Mouse (Mus musculus) spleen, adult 18-20 months (tissue): ENCODE results near the gene Adam19.

Experiments
- DNase-seq, 2 experiments: peaks; one replicate each; pipeline ENCODE4 v3.0.0; 2022; ENCODE audit warnings: mixed read lengths in 2 of 2

Adam19 gene

GRCm38 (mm10) chr11:46054911-46055895, 589 bp upstream of the Adam19 start:
- DNase-seq: no peak

- peak in 1 of 2 experiments; percentile 15 for DNase-seq
Measured at GRCm38 (mm10) chr11:46056770-46057411, 1.1 kb downstream of the Adam19 start.

- DNase-seq: no peak
Measured at GRCm38 (mm10) chr11:46058011-46058410, 2.2 kb downstream of the Adam19 start.

GRCm38 (mm10) chr11:46058916-46059315, 3.1 kb downstream of the Adam19 start:
- no peak for DNase-seq

- peak in 1 of 2 experiments; percentile 65 for DNase-seq
Measured at GRCm38 (mm10) chr11:46059887-46060650, 4.3 kb downstream of the Adam19 start.

- no peak for DNase-seq
Measured at GRCm38 (mm10) chr11:46060651-46061020, 4.8 kb downstream of the Adam19 start.

DNA sequence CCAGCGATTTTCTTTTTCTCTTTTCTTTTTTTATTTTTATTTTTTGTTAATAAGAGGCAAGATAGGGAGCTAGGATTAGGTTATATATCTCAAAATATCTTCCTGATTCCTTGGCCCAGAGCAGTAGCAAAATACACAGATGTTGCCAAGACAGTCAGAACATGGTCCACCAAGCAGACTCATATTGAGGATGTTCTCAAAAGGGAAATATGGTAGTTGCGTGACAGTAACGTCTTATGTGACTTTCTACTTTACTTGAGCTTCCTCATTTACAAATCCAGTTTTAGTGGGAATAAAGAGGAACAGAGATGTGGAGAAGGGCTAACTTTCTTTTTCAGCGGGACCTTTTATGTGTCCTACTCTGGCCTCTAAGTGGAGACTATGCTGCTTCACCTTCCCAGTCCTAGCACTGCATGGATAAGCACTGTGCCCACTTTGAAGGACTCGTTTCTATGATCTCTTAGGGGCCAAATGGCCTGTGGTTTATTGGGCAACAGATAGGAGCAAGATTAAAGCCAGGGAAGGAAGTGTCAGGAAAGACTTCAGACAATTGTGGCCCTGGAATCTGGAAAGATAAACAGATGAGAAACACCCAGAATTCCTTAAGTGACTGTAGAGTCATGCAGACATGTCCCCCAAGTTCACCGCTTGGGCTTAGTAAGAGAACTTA, 6.1 kb downstream of the Adam19 start:
- DNase-seq: no peak

DNA sequence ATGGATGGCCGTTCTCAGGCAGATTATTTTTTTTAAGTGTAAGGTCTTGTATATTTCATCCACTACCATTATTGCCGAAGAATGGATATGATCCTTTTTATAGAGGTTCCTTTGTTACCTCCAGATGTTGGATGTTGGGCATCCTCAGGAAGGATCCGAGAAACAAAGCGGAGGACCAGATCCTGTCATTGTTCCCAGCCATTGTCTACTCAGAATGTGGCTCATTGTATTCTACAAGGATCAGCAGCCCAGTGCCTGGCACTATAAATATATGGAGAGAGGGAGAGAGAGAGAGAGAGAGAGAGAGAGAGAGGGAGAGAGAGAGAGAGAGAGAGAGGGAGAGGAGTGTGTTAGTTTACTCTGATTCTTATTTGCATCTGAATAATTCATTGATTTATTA, 6.8 kb downstream of the Adam19 start:
- no peak for DNase-seq

- peak in 1 of 2 experiments; percentile 16 for DNase-seq
Measured at GRCm38 (mm10) chr11:46062993-46063731, 7.4 kb downstream of the Adam19 start.

GRCm38 (mm10) chr11:46064767-46065166, 9.0 kb downstream of the Adam19 start:
- DNase-seq: no peak

- no peak for DNase-seq
Measured at GRCm38 (mm10) chr11:46065201-46066011, 9.6 kb downstream of the Adam19 start.

DNA sequence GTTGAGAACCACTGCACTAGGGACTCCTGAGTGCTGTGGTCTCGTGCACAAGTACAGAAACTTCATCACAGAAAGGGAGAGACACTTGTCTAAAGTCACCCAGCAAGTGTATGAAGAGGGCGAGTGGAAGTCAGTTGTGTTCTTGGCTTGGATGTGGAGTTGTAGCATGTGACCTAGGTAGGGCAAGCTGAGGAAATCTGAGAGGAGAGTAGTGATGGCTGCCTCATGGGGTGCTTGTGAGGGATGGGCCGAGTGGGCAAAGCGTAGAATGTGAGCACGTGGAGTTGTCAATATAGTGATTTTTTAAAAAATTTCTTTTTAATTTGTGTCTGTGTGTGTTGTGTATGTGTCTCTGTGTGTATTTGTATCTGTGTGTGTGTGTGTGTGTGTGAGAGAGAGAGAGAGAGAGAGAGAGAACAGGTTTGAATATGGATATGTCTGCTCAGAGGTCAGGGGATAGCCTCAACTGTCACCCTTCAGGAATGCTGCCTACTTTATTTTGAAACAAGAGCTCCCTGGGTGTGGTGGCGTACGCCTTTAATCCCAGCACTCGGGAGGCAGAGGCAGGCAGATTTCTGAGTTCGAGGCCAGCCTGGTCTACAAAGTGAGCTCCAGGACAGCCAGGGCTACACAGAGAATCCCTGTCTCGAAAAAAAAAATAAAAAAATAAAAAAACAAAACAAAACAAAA, 11.7 kb downstream of the Adam19 start:
- no peak for DNase-seq

- no peak for DNase-seq
Measured at GRCm38 (mm10) chr11:46068756-46069407, 13.1 kb downstream of the Adam19 start.

GRCm38 (mm10) chr11:46069408-46070003, 13.7 kb downstream of the Adam19 start:
- DNase-seq: no peak

DNA sequence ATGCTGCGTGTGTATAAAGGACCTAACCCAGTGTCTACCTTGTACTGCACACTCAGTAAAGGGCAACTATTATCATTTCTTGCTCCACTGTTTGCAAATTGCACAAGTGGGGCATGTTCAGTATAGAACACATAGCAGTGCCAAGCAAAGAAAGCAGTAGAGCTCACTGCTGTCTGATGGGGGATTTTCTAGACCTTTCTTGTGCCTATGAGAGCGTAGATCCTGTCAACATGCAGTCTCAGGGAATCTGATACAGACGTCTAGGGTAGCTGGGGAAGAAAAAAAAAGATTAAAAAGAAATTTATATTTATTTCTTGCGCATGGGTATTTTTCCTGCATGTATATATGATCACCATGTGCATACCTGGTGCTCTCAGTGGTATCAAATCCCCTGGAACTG, 14.4 kb downstream of the Adam19 start:
- no peak for DNase-seq

DNA sequence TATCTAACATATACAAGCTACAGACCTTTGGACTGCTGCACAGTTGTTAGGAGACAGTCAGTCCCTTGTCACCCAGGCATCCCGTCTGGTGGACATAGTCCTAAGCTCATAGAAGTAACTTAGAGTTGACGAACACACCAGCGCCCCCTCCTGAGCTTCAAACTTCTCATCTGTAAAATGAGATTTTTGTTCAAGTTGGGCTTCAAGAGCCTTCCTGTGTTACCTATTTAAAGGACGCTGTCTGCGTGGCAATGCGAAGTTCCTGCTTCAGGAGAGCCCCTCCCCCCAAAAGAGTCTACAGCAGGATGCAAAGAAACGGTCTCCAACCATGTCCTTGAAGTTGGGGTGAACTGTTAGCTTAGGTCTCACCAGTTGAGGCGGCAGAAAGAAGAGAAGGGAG, 15.0 kb downstream of the Adam19 start:
- DNase-seq: no peak

- DNase-seq: no peak
Measured at GRCm38 (mm10) chr11:46072466-46073060, 16.8 kb downstream of the Adam19 start.

DNA sequence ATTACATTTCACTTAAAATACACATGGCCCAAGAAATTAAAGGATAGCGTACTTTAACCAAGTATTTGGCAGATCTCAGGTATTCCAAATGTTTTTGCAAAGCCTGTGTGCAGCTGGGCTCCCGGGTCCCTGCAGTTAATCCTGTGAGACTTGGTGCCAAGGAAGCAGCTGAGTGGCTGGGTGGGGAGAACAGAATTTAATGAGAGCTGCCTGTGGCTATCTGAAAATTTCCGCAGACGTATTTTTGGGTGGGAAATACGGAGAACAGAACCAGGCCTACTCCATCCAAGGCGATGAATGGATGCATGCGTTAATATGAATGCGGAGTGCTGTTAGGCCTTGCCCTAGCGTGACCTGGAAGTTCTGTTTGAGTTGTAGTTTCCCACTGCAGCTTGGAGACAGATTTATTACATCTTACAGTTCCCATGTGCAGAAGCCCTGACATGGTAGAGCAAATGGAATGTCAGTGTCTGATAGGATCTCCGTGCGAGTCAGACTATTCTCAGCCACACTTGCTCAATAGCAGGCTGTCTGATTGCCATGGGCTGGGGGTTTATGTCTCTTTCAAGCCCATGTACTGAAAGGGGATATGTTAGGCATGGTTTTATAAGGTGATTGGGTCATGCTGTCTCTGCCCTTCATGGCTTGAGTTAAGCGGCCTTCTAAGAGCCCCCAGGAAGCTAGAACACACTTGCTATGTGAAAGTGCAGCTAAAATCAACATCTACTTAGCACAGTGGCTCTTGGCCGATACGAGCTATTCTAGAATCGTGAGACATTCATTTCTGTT, 17.5 kb downstream of the Adam19 start:
- DNase-seq: no peak
